Mouse (Mus musculus): ENCODE data around the gene Arl4a.

Arl4a gene

GRCm38 (mm10) chr12:40008459-40008858 is 29.4 kb downstream of the Arl4a start:
- no peak for DNase-seq

GRCm38 (mm10) chr12:40004766-40005165 is 33.1 kb downstream of the Arl4a start:
- no peak for DNase-seq

- no peak for DNase-seq
These were observed 39.0 kb downstream of the Arl4a start for GRCm38 (mm10) chr12:39998853-39999195.

GRCm38 (mm10) chr12:39998070-39998852 is 39.6 kb downstream of the Arl4a start:
- no peak for DNase-seq

- no peak for DNase-seq
These were observed 40.2 kb downstream of the Arl4a start for GRCm38 (mm10) chr12:39997651-39998050.

- no peak for DNase-seq
These were observed 41.8 kb downstream of the Arl4a start for GRCm38 (mm10) chr12:39996015-39996414.

- DNase-seq: no peak
These were observed 42.2 kb downstream of the Arl4a start for GRCm38 (mm10) chr12:39995609-39996008.

- DNase-seq: no peak
These were observed 45.0 kb downstream of the Arl4a start for GRCm38 (mm10) chr12:39992767-39993302.

GRCm38 (mm10) chr12:39990830-39991780 is 46.7 kb downstream of the Arl4a start:
- no peak for DNase-seq

GRCm38 (mm10) chr12:39989136-39989535 is 48.7 kb downstream of the Arl4a start:
- DNase-seq: no peak

GRCm38 (mm10) chr12:39987177-39987576 is 50.6 kb downstream of the Arl4a start:
- DNase-seq: no peak

GRCm38 (mm10) chr12:39985639-39986038 is 52.2 kb downstream of the Arl4a start:
- no peak for DNase-seq

GRCm38 (mm10) chr12:39979792-39980191 is 58.0 kb downstream of the Arl4a start:
- DNase-seq: no peak

GRCm38 (mm10) chr12:39979066-39979465 is 58.8 kb downstream of the Arl4a start:
- no peak for DNase-seq

GRCm38 (mm10) chr12:39977996-39978590 is 59.7 kb downstream of the Arl4a start:
- no peak for DNase-seq

- DNase-seq: no peak
These were observed 61.4 kb downstream of the Arl4a start for GRCm38 (mm10) chr12:39976426-39976825.

GRCm38 (mm10) chr12:39975829-39976340 is 61.9 kb downstream of the Arl4a start:
- DNase-seq: no peak

- no peak for DNase-seq
These were observed 62.7 kb downstream of the Arl4a start for GRCm38 (mm10) chr12:39974977-39975583.

- DNase-seq: no peak
These were observed 63.6 kb downstream of the Arl4a start for GRCm38 (mm10) chr12:39974273-39974672.

GRCm38 (mm10) chr12:39969500-39969899 is 68.3 kb downstream of the Arl4a start:
- DNase-seq: no peak

- DNase-seq: no peak
These were observed 69.7 kb downstream of the Arl4a start for GRCm38 (mm10) chr12:39968109-39968508.

- DNase-seq: no peak
These were observed 78.7 kb downstream of the Arl4a start for GRCm38 (mm10) chr12:39959166-39959565.
